Mouse (Mus musculus) CD8-positive naive resting alpha-beta T cell, adult 2 months (primary cell): ENCODE results near the gene Kif21b.

ENCODE experiments used
- DNase-seq, 2 experiments: peaks; one replicate each; pipeline ENCODE4 v3.0.0; 2022; ENCODE audit warnings: low read depth in 2 of 2, low spot score in 2 of 2

The Kif21b gene

GRCm38 (mm10) chr1:136226626-136227025 lies 95.4 kb downstream of the Kif21b start:
- DNase-seq = no peak
